Mouse (Mus musculus) right cerebral cortex, adult 18-20 months (tissue): ENCODE measurements at regions not wholly inside any gene's neighbourhood (a gene's known extent, or its start where the extent isn't known, plus 50 kb on each side); places are given as distances from the start of the nearest gene placed in this dataset.

ENCODE experiments used
- DNase-seq: peaks from one replicate; pipeline ENCODE4 v3.0.0; 2022; ENCODE audit warnings: mixed read lengths

DNA sequence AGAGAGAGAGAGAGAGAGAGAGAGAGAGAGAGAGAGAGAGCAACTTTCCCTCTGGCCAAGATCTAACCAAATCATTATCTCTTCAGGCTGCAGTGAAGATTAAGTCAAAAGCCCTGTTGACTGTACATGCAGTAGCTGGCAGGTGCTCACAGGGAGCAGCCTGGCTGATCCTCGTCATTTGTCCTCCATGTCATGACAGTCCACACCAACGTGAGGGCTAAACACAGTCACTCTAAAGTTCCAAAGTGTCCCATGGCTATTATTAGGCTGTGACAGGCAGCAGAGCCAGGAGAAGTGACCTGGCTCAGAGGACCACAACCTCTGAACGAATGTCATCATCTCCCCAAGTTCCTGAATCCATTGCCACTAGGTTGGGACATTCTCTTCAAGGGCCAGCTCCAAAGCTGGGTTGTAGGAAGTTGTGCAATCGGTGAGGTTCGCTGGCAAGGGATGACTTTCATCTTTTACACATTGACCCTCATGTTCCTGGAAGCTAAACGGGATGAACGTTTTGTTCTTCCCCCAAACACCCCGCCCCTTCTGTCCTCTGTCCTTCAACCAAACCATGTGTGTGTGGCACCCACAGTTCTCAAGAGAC, 138.4 kb downstream of the Tomm20 start:
- DNase-seq, result no peak

DNA sequence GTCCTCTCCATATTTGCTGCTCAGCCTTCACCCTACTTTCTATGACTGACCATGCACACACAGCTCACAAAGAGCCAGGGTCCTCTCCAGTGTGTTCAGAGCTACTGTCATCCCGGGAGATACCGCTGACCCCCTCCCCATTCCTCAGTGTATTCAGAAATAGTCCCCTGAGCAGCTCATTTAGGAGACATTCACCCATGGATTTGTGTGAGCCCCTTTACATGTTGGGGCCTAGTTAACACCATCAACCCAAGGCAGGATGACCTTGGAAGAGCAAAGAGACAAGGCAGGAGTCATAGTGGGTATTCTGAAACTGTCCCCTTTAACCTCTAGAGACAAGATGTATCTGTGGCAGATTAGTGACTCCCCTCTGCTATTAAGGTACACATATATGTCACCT, 139.1 kb downstream of the Tomm20 start:
- no peak for DNase-seq

DNA sequence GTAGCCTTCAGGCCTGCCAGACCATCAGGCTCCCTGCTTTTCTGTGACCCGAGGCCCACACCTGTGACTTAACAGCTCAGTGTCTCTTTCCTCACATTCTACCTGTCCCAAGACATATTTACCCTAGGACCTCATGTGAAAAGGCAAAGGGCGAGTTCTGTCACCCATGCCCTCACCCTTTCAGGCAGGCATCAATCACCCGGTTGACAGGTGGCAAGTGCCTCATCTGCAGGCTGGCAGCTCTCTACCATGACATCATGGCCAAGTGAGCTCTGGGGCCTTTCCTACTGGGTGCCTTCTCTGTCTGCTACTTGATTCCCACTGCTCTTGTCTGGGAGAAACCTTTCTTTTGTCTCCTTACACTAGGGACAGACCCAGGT, 139.5 kb downstream of the Tomm20 start:
- DNase-seq, result no peak

DNA sequence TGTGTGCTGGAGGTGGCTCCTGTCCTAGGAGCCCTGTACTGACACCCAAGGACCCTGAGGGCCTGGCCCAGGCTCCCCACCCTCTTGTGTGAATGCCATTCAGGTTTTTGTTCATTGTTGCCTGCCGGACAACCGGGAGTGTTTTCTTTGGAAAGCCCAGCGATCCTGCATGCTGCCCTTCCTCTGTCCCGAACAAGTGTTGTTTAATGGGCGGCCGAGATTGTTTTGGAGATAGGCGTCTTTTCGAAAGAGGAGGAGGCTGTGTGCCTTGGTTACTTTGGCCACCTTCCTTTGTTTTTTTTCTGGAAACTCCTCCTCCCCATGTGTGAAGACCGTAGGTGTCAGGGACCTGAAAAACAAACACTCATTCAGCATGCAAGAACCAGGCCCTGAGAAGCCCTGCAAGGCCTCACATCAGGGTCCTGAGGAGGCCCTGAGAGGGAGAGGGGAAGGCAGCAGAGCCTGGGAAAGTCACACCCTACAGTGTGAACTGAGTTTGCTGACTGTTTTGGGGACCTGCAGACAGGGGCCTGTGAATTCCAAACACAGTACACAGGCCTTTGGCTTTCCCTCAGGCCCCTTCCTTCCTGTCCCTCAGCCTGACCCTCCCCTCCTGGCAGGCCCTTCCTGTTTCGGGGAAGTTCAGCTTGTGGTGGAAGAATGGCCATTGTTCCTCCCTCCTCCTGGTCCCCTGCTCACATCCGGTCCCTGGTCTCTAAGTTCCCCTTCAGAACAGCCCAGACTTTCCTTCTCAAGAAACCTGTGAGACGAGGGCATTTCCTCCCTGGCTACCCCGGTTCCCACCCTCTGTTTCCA, 140.1 kb downstream of the Tomm20 start:
- no peak for DNase-seq

DNA sequence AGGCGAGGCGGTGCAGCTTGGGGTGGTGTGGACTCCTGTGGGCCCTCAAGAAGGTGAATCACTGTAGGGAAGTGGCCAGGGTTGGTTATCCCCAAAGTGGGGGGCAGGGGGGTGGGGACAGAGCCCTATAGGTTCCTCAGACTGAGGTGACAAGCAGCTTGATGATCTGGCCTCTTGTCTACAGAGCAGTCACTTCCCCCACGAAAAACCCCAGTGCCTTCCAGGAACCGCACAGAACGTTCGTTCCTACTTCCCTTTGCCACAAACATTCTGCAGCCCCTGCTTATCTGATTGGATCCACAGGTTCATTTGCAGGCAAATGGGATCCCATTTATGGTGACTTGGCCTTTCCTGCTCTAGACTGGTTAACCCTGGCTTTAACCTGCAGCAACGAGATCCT, 141.5 kb downstream of the Tomm20 start:
- DNase-seq, result no peak

DNA sequence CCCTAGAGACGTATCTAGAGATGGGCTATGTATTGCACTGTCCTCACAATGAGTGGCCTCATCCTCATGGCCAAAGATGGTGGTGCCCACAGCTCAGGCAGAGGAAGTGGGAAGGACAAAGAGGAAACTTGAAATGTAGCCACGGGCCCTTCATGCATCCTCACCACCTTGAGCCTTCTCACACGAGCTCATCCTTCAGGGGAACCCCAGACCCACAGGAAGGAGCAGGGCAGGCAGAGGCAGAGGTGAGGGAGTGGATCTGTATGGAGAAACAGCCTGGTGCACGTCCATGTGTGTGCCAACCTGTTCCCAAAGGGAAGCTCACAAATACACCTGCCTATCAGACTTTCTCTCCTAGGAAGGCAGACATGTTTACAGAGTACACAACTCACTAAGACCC, 143.0 kb downstream of the Tomm20 start:
- DNase-seq, result no peak

DNA sequence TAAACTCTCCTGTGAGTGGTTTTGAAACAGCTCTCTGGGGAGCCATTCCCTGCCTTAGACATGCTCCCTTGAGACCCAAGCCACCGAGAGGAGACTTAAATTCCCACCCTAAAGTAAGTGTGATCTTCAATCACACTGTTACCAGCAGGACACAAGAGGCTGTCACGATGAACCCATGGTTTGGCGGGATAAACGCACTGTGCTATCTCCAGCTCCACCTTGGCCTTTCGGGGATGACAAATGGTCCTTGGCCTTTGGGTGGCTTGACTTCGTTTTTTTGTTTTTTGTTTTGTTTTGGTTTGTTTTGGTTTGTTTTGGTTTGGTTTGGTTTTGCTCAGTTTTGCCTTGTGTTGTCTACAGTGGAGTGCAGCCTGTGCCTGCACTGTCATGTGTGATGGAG, 144.7 kb downstream of the Tomm20 start:
- DNase-seq, result no peak

DNA sequence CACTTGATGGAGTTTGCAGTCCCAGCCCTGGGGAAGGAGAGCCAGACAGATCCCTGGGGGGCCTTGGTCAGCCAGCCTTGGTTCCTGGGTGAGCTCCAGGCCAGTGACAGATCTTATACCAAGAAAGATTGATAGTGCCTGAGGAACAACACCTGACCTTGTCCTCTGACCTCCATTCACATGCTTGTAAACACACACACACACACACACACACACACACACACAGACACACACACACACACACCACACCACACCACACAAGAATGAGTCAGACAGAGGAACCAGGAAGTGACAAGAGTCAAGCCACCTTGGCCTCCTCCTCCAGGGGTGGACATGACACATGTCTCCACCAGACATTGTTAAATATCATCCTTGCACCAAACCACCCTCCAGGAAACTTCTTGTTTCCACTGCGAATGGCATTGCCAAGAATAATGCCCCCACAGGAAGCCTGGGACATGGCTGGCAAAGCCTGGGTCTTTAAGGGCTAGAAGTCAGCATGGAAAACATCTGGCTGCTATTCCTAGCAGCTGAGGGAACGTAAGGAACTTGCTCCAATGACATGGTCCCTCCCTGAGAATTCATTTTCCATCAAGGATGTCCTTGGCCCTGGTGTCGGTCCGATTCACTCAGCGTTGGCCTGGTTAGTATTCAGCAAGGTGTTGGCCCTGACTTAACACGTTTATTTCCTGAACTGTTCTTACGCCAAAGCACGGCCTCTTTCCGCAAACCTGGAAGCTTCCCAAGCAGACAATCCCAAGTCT, 147.9 kb downstream of the Tomm20 start:
- no peak for DNase-seq

DNA sequence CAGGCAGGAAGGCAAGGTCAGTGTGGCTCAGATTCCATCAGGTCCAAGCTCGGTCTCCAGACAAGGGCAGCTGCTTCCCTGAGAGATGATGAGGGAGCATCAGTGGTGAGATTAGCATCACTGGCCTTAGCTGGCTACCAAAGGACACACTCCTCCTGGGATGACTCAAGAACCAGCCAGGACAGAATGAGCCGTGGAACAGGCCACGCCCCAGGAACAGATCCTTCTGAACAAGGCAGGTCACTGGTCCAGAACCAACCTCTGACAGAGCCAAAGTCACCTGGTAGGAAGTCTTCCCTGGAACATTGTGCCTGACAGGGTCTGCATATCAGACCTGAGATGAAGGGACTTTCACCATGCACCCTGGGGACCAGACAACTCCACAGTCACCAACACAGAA, 152.0 kb downstream of the Tomm20 start:
- DNase-seq, result no peak

DNA sequence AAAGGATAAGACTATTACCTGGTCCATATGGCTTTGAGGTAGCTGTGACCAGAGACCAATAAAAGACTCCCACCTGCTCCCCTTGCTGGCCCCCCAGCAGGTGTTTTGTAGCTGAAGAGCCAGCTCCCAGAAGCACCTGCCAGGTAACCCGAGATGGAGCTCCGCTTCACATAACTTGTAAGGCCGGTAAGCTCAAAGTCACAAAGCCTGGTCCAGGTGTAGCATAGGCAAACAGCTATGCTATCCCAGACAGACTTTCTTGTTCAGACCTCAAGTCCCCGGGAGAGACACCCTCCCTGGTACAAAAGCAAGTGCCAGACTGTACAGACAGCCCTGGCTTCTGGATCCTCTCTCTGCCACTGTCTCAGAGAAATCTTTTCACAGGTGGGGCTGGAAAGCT, 154.6 kb downstream of the Tomm20 start:
- no peak for DNase-seq

DNA sequence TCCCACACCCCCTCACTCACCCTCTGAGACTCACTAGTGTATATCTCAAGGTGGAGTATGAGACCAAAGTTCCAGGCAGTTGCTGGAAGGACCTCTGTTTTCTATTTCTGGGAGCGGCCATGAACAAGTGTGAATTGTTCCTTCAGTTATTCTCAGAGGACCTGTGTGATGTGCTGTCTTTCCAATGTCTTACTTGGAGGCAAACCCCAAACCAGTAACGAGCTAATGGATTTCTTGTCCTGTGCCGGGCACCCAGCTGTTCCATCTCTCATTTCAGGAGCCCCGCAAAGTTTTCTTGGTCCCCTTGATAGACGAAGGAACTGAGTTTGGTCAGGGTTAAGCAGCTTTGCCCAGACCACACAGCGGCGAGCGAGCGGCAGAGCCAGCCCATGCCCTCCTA, 155.4 kb downstream of the Tomm20 start:
- DNase-seq, result no peak

DNA sequence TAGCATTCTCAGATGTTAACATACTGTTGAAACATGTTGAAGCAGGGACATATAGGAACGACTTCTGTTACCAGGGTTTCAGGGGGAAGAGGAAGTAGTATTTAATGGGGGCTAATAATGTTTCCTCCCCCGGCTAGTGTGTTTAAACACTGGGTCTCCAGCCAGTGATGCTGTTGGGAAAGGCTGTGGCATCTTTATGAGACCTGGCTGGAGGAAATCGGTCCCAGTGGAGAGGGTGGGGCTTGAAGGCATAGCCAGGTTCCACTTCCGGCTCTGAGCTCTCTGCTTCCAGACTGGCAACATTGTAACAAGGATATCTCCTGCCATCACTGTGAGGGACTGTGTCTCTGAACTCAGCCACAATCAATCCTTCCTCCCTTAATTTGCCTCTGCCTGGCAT, 156.6 kb downstream of the Tomm20 start:
- no peak for DNase-seq

DNA sequence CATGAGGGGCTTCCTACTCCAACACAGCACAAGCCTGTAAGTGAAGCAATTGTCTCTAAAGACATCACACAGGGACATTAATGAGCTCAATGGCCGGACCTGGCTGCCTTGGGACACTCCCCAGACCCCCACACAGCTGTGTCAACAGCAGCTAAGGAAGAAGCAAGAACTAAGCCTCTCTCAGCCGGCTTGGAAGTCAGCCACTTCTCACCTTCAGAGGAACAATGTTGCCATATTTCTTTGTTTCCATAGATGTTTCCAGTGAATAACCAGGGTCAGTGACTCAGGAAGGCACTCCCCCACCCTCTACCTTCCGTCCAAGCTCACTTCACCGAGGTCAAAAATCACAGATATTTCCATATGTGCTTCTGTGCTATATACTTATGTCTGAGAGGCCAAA, 157.0 kb downstream of the Tomm20 start:
- DNase-seq, result no peak

DNA sequence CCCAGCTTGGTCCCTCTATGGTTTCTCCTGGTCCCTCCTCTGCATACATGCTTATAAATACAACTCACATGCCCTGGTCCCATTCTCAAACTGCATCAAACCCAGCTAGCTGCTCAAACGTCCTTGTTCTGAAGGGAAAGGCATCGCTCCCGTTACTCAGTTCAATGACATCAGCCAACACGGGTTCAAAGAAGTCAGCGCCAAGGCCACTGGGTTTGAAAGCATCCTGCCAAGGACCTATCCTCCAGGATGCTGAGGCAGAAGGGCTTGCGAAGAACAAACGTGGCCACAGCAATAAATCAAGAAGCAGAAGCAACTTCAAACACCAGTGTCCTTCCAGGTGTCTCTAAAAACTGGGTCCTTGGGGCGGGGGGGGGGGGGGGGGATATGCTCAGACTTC, 158.2 kb downstream of the Tomm20 start:
- no peak for DNase-seq

DNA sequence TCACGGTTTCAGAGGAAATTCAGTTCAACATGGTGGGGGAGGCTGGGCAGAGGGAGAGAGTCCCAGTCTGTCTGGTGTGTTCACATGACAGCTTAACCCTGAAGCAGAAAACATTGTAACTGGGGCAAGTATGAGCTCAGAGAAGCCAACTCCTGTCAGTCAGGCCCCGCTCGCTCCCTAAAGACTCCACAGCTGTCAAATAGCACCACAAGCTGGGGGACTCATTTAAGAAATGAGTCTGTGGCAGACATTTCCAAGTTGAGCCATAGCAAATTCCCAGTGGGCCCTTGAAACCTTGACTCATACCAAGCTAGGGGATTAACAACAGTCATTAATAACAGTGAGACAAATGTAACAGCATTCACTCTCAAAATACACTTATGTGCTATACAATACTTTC, 160.4 kb downstream of the Tomm20 start:
- no peak for DNase-seq

DNA sequence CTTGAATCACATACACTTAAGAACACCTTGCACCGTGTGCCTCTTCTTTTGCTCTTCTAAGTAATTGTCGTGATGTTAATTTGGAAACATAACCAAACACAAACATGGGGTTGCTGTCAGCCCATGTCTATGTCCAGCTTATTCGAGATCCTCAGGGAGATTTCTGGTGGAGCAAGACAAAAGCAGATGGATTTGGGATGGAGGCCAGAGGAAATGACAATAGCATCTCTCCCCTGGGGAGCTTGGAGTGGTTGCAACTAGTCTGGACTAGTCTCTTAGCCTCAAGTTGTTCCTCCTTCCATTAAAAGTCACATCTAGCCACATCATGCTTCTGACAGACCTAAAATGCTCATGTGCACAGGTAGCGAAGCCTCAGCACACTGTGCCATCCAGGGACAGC, 161.0 kb downstream of the Tomm20 start:
- DNase-seq, result no peak

DNA sequence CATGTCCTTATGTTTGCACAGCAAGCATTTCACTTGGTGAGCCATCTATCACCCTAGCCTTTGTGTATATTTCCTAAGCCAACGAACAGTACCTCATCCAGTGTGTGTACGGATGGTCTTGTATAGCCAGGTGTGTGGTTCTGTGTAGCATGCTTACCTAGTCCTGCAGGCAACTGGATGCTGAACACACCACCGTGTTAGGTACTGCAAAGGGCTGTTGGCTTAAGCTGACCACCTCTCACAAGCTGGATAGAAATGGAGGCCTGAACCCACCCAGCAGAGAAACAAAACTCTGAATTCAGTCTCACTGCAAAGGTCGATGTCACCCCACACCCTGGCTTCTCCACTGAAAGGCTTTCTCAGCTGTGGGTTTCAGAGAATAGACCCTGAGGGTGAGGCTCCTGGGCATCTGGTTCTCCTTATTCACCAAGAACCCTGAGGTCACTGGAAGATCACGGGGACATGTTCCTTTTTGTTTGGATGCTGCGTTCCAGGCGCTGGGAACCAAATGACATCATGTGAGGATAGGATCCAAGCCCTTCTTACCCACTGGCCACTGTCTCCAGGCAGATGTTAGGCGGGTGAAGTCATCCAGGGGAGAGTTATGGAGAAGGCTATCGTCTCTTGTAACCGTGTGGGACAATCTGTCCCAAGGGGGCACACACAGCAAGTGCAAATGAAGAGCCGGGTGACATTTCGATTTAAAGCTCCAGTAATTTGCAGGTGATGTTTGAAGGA, 161.8 kb downstream of the Tomm20 start:
- DNase-seq, result no peak

DNA sequence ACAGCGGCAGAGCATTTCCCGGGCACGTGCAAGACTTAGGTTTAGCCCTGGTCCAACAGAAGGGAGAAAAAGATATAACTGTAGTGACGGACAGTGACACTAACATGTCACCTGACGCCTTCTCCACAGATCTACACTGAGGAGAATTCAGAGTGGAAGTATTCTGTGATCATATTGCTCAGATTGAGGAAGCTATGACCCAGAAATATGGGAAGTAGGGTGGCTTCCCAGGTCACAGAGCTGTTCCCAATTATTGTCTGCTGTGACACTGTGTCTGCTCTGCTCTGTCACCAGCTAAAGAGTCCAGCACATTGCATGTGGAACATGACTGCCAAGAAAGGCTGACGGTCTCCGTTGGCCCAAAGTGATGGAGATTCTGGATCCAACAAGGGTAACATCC, 167.0 kb downstream of the Tomm20 start:
- no peak for DNase-seq

DNA sequence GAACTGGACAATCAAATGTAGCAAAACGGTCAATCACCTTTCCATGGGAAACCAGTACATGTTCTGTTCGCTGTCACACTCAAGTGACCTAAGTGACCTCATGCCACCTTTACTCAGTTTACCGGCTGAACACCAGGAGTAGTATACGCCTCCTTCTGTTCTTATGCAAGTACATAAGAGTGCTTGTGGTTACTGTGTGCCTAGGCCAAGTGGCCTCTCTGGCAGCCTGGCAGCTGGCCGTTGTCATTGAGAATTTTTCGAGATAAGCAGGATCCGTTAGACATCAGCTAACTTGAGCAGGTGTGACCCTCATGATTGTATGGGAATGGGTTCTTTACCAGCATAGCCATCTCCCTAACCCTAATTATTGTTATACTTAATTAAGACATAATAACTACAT, 167.5 kb downstream of the Tomm20 start:
- DNase-seq, result no peak

DNA sequence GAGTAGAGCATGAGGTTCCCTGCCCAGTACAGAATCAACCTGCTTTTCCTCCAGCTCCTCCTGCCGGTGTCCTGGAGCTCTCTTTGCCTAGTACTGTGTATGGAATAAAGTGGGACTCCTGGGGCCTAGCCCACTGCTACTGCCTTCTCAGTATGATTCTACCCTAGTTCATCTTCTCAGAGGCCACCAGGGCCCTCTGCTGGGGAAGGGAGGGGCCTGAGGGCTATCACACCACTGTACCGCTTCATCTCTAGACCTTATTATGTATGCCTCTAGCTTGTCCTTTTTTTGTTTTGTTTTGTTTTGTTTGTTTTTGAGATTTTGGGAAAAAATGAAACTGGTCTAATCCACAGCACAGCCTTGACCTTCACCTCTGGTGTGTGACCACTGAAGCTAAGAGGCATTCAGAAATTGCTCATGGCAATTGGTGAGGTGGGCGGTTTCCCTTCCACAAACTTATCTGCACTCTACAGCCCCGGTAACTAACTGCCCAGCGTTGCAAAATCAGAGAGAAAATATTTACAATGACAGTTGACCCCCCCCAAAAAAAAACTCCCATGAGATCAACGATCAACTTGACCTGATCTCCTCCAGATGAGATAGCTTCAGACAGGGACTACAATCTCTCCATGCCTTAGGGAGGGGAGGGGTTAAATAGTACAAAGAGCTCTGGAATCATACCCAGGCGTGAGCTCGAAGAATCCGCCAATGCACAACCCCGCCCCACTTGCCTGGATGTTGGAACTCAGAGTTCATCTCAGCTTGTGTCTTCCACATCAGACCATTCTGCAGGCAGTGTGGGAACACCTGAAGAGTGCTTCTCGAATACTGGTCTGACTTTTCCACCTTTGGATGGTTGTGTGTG, 168.8 kb downstream of the Tomm20 start:
- no peak for DNase-seq

DNA sequence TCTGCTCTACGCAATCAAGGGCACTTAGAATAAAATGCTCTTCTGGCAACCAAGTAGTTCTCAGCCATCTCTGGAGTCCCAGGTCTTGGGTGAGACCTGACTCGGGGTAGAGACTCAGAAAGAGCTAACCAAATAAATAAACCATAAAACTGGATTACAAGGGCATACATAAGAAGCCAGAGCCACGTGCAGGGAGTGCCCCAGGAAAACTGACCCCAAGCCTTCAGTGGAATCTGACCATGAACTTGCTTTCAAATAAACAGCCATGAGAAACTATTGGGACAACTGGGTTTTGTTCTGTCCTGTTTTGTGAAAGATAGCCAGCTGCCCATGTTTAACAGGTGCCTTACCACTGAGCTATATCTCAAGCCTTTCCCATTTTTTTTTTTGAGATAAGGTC, 170.3 kb downstream of the Tomm20 start:
- DNase-seq, result no peak

DNA sequence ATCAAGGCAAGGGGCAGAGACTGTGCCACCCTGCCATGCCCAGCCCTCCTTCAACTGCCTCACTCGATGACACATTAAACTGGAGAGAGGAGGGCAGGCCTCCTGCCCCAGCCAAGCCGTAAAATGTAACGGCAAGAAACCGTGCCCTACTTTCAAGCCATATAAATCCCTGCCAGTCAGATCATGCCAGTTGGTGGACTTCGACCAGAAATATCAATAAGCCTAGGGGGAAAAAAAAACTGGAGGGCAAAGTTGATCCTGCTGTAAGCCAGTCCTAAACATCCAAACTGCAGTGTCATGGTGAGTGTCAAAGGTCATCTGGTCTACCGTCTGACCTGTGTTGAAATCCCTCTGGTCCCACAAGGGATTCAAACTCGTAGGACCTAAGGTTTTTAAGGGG, 170.8 kb downstream of the Tomm20 start:
- DNase-seq, result no peak

DNA sequence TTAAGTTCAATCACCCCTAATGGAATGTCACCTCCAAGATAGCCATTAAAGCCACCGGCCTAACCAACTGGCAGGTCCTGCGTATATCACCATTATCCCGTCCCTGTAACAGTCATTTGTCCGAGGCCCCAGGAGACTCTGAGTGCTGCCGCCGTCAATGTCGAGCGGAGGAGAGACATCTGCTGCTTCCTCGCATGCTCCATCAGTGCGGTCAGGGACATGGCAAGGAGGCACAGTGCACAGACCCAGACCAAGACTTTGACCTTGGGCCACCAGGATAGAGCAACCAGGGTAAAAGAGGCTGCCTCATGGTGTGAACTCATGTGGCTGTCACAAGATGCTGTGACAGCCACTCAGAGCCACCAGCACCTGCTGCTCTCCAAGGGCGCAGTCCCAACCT, 172.9 kb downstream of the Tomm20 start:
- DNase-seq, result no peak
